Mouse (Mus musculus) cerebral cortex, adult 2 months (tissue): ENCODE data around the gene Fndc3b.

ENCODE experiments used
- WGBS: fragments of 180-500 bp; shearing (Covaris S2); methylation state at CpG from one replicate; pipeline ENCODE4 v1.1.7; 2018; 5-methylcytosine and 5-hydroxymethylcytosine counted together

The Fndc3b gene

GRCm38 (mm10) chr3:27709096-27709905 is 1.8 kb downstream of the Fndc3b start:
- 31% methylated on average over 22 of the region's 22 CpGs for WGBS

GRCm38 (mm10) chr3:27708581-27708980 is 2.5 kb downstream of the Fndc3b start:
- 56% methylated on average over 5 of the region's 5 CpGs for WGBS

- 69% methylated on average over 6 of the region's 6 CpGs for WGBS
Observed at GRCm38 (mm10) chr3:27705761-27706160, 5.3 kb downstream of the Fndc3b start.

- 71% methylated on average over 4 of the region's 4 CpGs for WGBS
Observed at GRCm38 (mm10) chr3:27705056-27705455, 6.1 kb downstream of the Fndc3b start.

- 77% methylated on average over 9 of the region's 9 CpGs for WGBS
Observed at GRCm38 (mm10) chr3:27704641-27705040, 6.5 kb downstream of the Fndc3b start.

GRCm38 (mm10) chr3:27703531-27703930 is 7.6 kb downstream of the Fndc3b start:
- 88% methylated on average over 8 of the region's 8 CpGs for WGBS

- WGBS: 99% methylated on average over 2 of the region's 2 CpGs
Observed at GRCm38 (mm10) chr3:27703081-27703480, 8.0 kb downstream of the Fndc3b start.

GRCm38 (mm10) chr3:27698671-27699070 is 12.4 kb downstream of the Fndc3b start:
- 62% methylated on average over 6 of the region's 6 CpGs for WGBS

- WGBS: 53% methylated on average over 5 of the region's 5 CpGs
Observed at GRCm38 (mm10) chr3:27696449-27696797, 14.7 kb downstream of the Fndc3b start.

- WGBS: 71% methylated on average over 16 of the region's 16 CpGs
Observed at GRCm38 (mm10) chr3:27695612-27696448, 15.3 kb downstream of the Fndc3b start.

GRCm38 (mm10) chr3:27694586-27694985 is 16.5 kb downstream of the Fndc3b start:
- 80% methylated on average over 10 of the region's 10 CpGs for WGBS

GRCm38 (mm10) chr3:27694111-27694510 is 17.0 kb downstream of the Fndc3b start:
- 84% methylated on average over 5 of the region's 5 CpGs for WGBS

- 95% methylated on average over 9 of the region's 9 CpGs for WGBS
Observed at GRCm38 (mm10) chr3:27691486-27692160, 19.5 kb downstream of the Fndc3b start.

- WGBS: 56% methylated on average over 6 of the region's 6 CpGs
Observed at GRCm38 (mm10) chr3:27690030-27690429, 21.1 kb downstream of the Fndc3b start.

GRCm38 (mm10) chr3:27689149-27689865 is 21.8 kb downstream of the Fndc3b start:
- 65% methylated on average over 12 of the region's 12 CpGs for WGBS

GRCm38 (mm10) chr3:27686732-27687491 is 24.2 kb downstream of the Fndc3b start:
- WGBS: 81% methylated on average over 19 of the region's 19 CpGs

- whole genome bisulfite sequencing: 96% methylated on average over 14 of the region's 14 CpGs
Observed at GRCm38 (mm10) chr3:27685650-27686208, 25.4 kb downstream of the Fndc3b start.

GRCm38 (mm10) chr3:27685134-27685533 is 26.0 kb downstream of the Fndc3b start:
- WGBS: 95% methylated on average over 6 of the region's 6 CpGs

- 48% methylated on average over 4 of the region's 4 CpGs for WGBS
Observed at GRCm38 (mm10) chr3:27683374-27683773, 27.7 kb downstream of the Fndc3b start.

GRCm38 (mm10) chr3:27677574-27677973 is 33.5 kb downstream of the Fndc3b start:
- 57% methylated on average over 6 of the region's 6 CpGs for WGBS

GRCm38 (mm10) chr3:27673660-27674059 is 37.4 kb downstream of the Fndc3b start:
- WGBS: 70% methylated on average over 7 of the region's 7 CpGs
